Mouse (Mus musculus) kidney, postnatal 25 days (tissue): Measurements from ENCODE around the gene Prrt2.

Source experiments
- DNase-seq, 2 experiments: peaks; one replicate each; pipeline ENCODE4 v3.0.0; 2021; ENCODE audit warnings: mixed read lengths in 2 of 2

Prrt2 gene

GRCm38 (mm10) chr7:127020031-127020430 lies 980 bp downstream of the Prrt2 start:
- no peak for DNase-seq

GRCm38 (mm10) chr7:127019306-127019960 lies 1.6 kb downstream of the Prrt2 start:
- no peak for DNase-seq

- DNase-seq = no peak
These were observed 2.4 kb downstream of the Prrt2 start for GRCm38 (mm10) chr7:127018416-127019305.

GRCm38 (mm10) chr7:127017950-127018345 lies 3.1 kb downstream of the Prrt2 start:
- no peak for DNase-seq

GRCm38 (mm10) chr7:127016971-127017949 lies 3.8 kb downstream of the Prrt2 start, which contains the start of gene Pagr1a:
TSS of gene Pagr1a (minus strand) at chr7:127017352.
- peak; percentile 99 for DNase-seq

GRCm38 (mm10) chr7:127016486-127016938 lies 4.5 kb downstream of the Prrt2 start:
- peak; percentile 67 to 83 for DNase-seq

- no peak for DNase-seq
These were observed 4.7 kb downstream of the Prrt2 start, which contains the start of gene Pagr1b for GRCm38 (mm10) chr7:127016481-127016485. TSS of gene Pagr1b (minus strand) at chr7:127016484.

GRCm38 (mm10) chr7:127016081-127016480 lies 4.9 kb downstream of the Prrt2 start:
- DNase-seq = peak; percentile 68 to 87

- DNase-seq = no peak
These were observed 6.0 kb downstream of the Prrt2 start for GRCm38 (mm10) chr7:127014993-127015392.

- peak; percentile 86 to 90 for DNase-seq
These were observed 6.7 kb downstream of the Prrt2 start, which contains the start of gene Mvp for GRCm38 (mm10) chr7:127014320-127014719. TSS of gene Mvp (minus strand) at chr7:127014621.

GRCm38 (mm10) chr7:127013385-127013784 lies 7.6 kb downstream of the Prrt2 start:
- no peak for DNase-seq

- DNase-seq = no peak
These were observed 8.2 kb downstream of the Prrt2 start for GRCm38 (mm10) chr7:127012845-127013244.

GRCm38 (mm10) chr7:127012374-127012773 lies 8.6 kb downstream of the Prrt2 start:
- DNase-seq = no peak

GRCm38 (mm10) chr7:127011717-127012116 lies 9.3 kb downstream of the Prrt2 start:
- DNase-seq = no peak

- DNase-seq = no peak
These were observed 10.0 kb downstream of the Prrt2 start for GRCm38 (mm10) chr7:127011051-127011450.

GRCm38 (mm10) chr7:127009307-127010085 lies 11.5 kb downstream of the Prrt2 start:
- no peak for DNase-seq

GRCm38 (mm10) chr7:127008239-127009019 lies 12.6 kb downstream of the Prrt2 start:
- DNase-seq = peak; percentile 38 to 75

GRCm38 (mm10) chr7:127007313-127008024 lies 13.5 kb downstream of the Prrt2 start:
- DNase-seq = no peak

- DNase-seq = no peak
These were observed 16.7 kb downstream of the Prrt2 start for GRCm38 (mm10) chr7:127004122-127004875.

- no peak for DNase-seq
These were observed 17.4 kb downstream of the Prrt2 start for GRCm38 (mm10) chr7:127003620-127004019.
